Mouse (Mus musculus) CH12.LX (cell line): ENCODE results near the gene Polh. TPM values are rescaled to one million over a fixed set of nuclear protein-coding genes. Genes with fewer than 3 reads are reported as not detected.
A peak's percentile ranks its signal among the peaks of the same experiment; 100 is the strongest.

Experiments used
- DNase-seq: peaks from one replicate; pipeline ENCODE4 v3.0.0-alpha.2; 2013; ENCODE audit errors: extremely low read depth
- H3K27ac ChIP-seq: 2 replicates; pipeline ENCODE4 v1.5.1; 2012; ENCODE audit warnings: low read depth, mild to moderate bottlenecking, control low read depth, moderate library complexity; ENCODE audit not compliant: insufficient read depth
- H3K27me3 ChIP-seq: replicated peaks from 2 replicates; pipeline ENCODE3; 2012; ENCODE audit warnings: inconsistent platforms
- H3K36me3 ChIP-seq, 2 experiments: replicated peaks in 1 of 2; 2 replicates each; pipeline versions ENCODE3 to v1.6.1; 2012; ENCODE audit warnings: inconsistent platforms in 1 of 2, low read length in 1 of 2, mild to moderate bottlenecking in 1 of 2, mixed read lengths in 1 of 2, moderate library complexity in 1 of 2; ENCODE audit not compliant: control insufficient read depth in 1 of 2, insufficient read depth in 1 of 2
- H3K4me1 ChIP-seq, 2 experiments: 2 replicates each; pipeline ENCODE4 v1.6.1; 2012; ENCODE audit warnings: inconsistent platforms in 1 of 2, moderate library complexity in 1 of 2; ENCODE audit not compliant: insufficient read depth in 2 of 2, control insufficient read depth in 1 of 2
- H3K4me2 ChIP-seq: 2 replicates; pipeline ENCODE4 v1.6.1; 2012; ENCODE audit warnings: low read depth, mild to moderate bottlenecking, control low read depth; ENCODE audit not compliant: poor library complexity, insufficient read depth, severe bottlenecking
- H3K4me3 ChIP-seq, 3 experiments: fragments of 150-350 bp in 1 of 3; sonication (generic) in 1 of 3; replicated peaks in 1 of 3; 2 replicates each; pipeline versions ENCODE3 to v1.5.1; 2011 to 2012; ENCODE audit warnings: low read depth in 2 of 3, low read length in 2 of 3, mild to moderate bottlenecking in 2 of 3, moderate library complexity in 2 of 3, control low read depth in 1 of 3, improper control_type of control experiment in 1 of 3, inconsistent platforms in 1 of 3, mixed read lengths in 1 of 3; ENCODE audit not compliant: poor library complexity in 1 of 3
- H3K79me2 ChIP-seq: replicated peaks from 2 replicates; pipeline ENCODE4 v1.6.1; 2012; ENCODE audit warnings: mild to moderate bottlenecking, moderate library complexity; ENCODE audit not compliant: control insufficient read depth, poor library complexity, insufficient read depth, severe bottlenecking; ENCODE audit errors: extremely low read depth
- H3K9ac ChIP-seq: 2 replicates; pipeline ENCODE4 v1.6.1; 2012; ENCODE audit warnings: low read depth, mild to moderate bottlenecking, control low read depth, moderate library complexity; ENCODE audit not compliant: insufficient read depth
- H3K9me3 ChIP-seq: replicated peaks from 2 replicates; pipeline ENCODE3; 2012; ENCODE audit warnings: low read length, inconsistent platforms, mixed read lengths
- BHLHE40 ChIP-seq: IDR thresholded peaks from 2 replicates; pipeline ENCODE4 v1.6.1; 2011; ENCODE audit warnings: mild to moderate bottlenecking, low read depth, low read length, improper control_type of control experiment
- CHD2 ChIP-seq: IDR thresholded peaks from 2 replicates; pipeline ENCODE4 v1.6.1; 2011; ENCODE audit warnings: low read length, improper control_type of control experiment
- CTCF ChIP-seq, 2 experiments: IDR thresholded peaks in 1 of 2; conservative IDR thresholded peaks in 1 of 2; 2 replicates each; pipeline ENCODE4 v1.5.1; 2011 to 2012; ENCODE audit warnings: low read depth in 2 of 2, low read length in 2 of 2, improper control_type of control experiment in 1 of 2, inconsistent platforms in 1 of 2, mild to moderate bottlenecking in 1 of 2, moderate library complexity in 1 of 2
- E2F4 ChIP-seq: IDR thresholded peaks from 2 replicates; pipeline ENCODE4 v1.6.1; 2011; ENCODE audit warnings: low read depth, low read length, improper control_type of control experiment; ENCODE audit not compliant: insufficient replicate concordance
- EP300 ChIP-seq: IDR thresholded peaks from 2 replicates; pipeline ENCODE4 v1.6.1; 2011; ENCODE audit warnings: low read length, improper control_type of control experiment
- ETS1 ChIP-seq: conservative IDR thresholded peaks from 2 replicates; pipeline ENCODE4 v1.6.1; 2012; ENCODE audit warnings: low read depth, mild to moderate bottlenecking, inconsistent platforms, low read length, improper control_type of control experiment, moderate library complexity
- GABPA ChIP-seq: IDR thresholded peaks from 2 replicates; pipeline ENCODE4 v1.6.1; 2012; ENCODE audit warnings: low read depth, low read length, improper control_type of control experiment, inconsistent platforms; ENCODE audit not compliant: insufficient replicate concordance
- IRF4 ChIP-seq: IDR thresholded peaks from 2 replicates; pipeline ENCODE4 v1.6.1; 2014; ENCODE audit warnings: low read depth, mild to moderate bottlenecking, inconsistent platforms, low read length, improper control_type of control experiment
- KAT2A ChIP-seq: IDR thresholded peaks from 2 replicates; pipeline ENCODE4 v1.6.1; 2012; ENCODE audit warnings: low read length, improper control_type of control experiment, inconsistent platforms; ENCODE audit not compliant: insufficient replicate concordance
- MAX ChIP-seq: IDR thresholded peaks from 2 replicates; pipeline ENCODE4 v1.6.1; 2011; ENCODE audit warnings: low read length, improper control_type of control experiment
- MAZ ChIP-seq: IDR thresholded peaks from 2 replicates; pipeline ENCODE4 v1.6.1; 2012; ENCODE audit warnings: low read depth, mild to moderate bottlenecking, inconsistent platforms, low read length, improper control_type of control experiment, moderate library complexity
- MXI1 ChIP-seq: IDR thresholded peaks from 2 replicates; pipeline ENCODE4 v1.6.1; 2011; ENCODE audit warnings: mild to moderate bottlenecking, low read depth, low read length, improper control_type of control experiment
- POLR2A ChIP-seq: IDR thresholded peaks from 2 replicates; pipeline ENCODE4 v1.6.1; 2011; ENCODE audit warnings: low read depth, mild to moderate bottlenecking, improper control_type of control experiment, low read length
- POLR2AphosphoS2 ChIP-seq: IDR thresholded peaks from 2 replicates; pipeline ENCODE4 v1.6.1; 2011; ENCODE audit warnings: low read depth, low read length, improper control_type of control experiment
- RAD21 ChIP-seq: IDR thresholded peaks from 2 replicates; pipeline ENCODE4 v1.6.1; 2011; ENCODE audit warnings: low read depth, mild to moderate bottlenecking, low read length, improper control_type of control experiment, moderate library complexity
- SIN3A ChIP-seq: IDR thresholded peaks from 2 replicates; pipeline ENCODE4 v1.6.1; 2012; ENCODE audit warnings: low read length, improper control_type of control experiment, inconsistent platforms
- SMC3 ChIP-seq: IDR thresholded peaks from 2 replicates; pipeline ENCODE4 v1.6.1; 2011; ENCODE audit warnings: low read depth, low read length, improper control_type of control experiment
- UBTF ChIP-seq: IDR thresholded peaks from 2 replicates; pipeline ENCODE4 v1.6.1; 2012; ENCODE audit warnings: low read depth, mild to moderate bottlenecking, inconsistent platforms, low read length, improper control_type of control experiment, moderate library complexity
- USF2 ChIP-seq: conservative IDR thresholded peaks from 2 replicates; pipeline ENCODE4 v1.6.1; 2011; ENCODE audit warnings: low read depth, low read length, improper control_type of control experiment
- ZC3H11A ChIP-seq: IDR thresholded peaks from 2 replicates; pipeline ENCODE4 v1.6.1; 2012; ENCODE audit warnings: low read depth, mild to moderate bottlenecking, inconsistent platforms, low read length, improper control_type of control experiment
- ZKSCAN1 ChIP-seq: IDR thresholded peaks from 2 replicates; pipeline ENCODE4 v1.6.1; 2012; ENCODE audit warnings: low read depth, inconsistent platforms, low read length, improper control_type of control experiment, borderline replicate concordance
- dilution Hi-C: fragments of 300-500 bp; cut with MboI; formaldehyde crosslinking; loops from 2 replicates; pipeline ENCODE4 v1.14.3; 2020; ENCODE audit warnings: low sequenced_read_pairs; ENCODE audit not compliant: extremely low pct_unique_long_range_greater_than_20kb, extremely low pct_ligation_motif_present
- in situ Hi-C: fragments of 300-500 bp; cut with MboI; formaldehyde crosslinking; loops from 3 replicates; pipeline ENCODE4 v1.14.3; 2019; ENCODE audit warnings: low sequenced_read_pairs, low pct_ligation_motif_present, low pct_unique_long_range_greater_than_20kb, mixed read lengths
- polyA plus RNA-seq: library from polyadenylated mRNA; unstranded; fragments of >175 nt; gene quantifications from 2 replicates; pipeline ENCODE4 v1.2.1, GENCODE M21; 2012; ENCODE audit warnings: low read depth; ENCODE audit not compliant: insufficient read length
- total RNA-seq, 2 experiments: library from RNA; depleted of rRNA; stranded (reverse); fragments of 300-350 nt in 1 of 2; fragments of >200 nt in 1 of 2; gene quantifications; 2 replicates each; pipeline ENCODE4 v1.2.3; 2012 to 2014

The Polh gene
- total and polyA plus RNA-seq, 3 experiments, result 23.1 to 40.4 (median 36.0) TPM

DNA sequence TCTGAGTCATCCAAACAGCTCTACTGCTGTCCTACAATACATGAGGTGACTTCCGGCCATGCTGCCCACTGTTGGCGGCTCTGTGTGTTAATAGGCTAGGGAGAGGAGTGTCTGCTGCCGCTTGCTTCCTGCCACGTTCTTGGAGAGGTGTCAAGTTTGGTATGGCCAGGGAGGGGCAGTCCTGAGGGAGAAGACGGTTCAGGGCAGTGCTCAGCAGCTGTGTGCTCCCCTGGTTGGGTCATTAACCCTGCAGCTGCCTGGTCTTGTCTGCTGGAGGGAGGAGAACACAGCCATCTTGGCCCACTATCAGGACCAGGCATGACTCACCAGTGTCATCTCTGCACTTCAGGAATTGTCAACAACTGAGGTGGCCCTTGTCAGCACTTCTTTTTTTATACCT lies 34.1 kb downstream of the Polh start:
- peaks cover 83 to 93% of the 10 kb centered on the region in 2 experiments for H3K36me3 ChIP-seq
- H3K4me1 ChIP-seq, result peaks cover 8 to 16% of the 10 kb centered on the region in 2 experiments
- no peaks in the 10 kb centered on the region for H3K27me3 ChIP-seq
- H3K79me2 ChIP-seq, result peaks cover 4% of the 10 kb centered on the region; the same call in 1 of the 2 replicates
- DNase-seq, result no peak
- dilution Hi-C loops (no loop called here), in situ Hi-C loops (no loop called here)
- H3K4me2 ChIP-seq, result no peak overlapping the region
- no peak for TF ChIP-seq ZKSCAN1
- no peak for TF ChIP-seq RAD21
- TF ChIP-seq POLR2A, result no peak
- no peak for TF ChIP-seq IRF4
- no peak for TF ChIP-seq BHLHE40
- no peak for TF ChIP-seq MAZ
- TF ChIP-seq E2F4, result no peak
- TF ChIP-seq CHD2, result no peak
- TF ChIP-seq SIN3A, result no peak
- TF ChIP-seq CTCF (conservative IDR thresholded peaks at IDR 0.05 in 1 of 2, IDR thresholded peaks at IDR 0.05 in 1 of 2; ENCODE audit: low read depth in 2 of 2, low read length in 2 of 2), result no peak
- no peak for TF ChIP-seq KAT2A
- TF ChIP-seq MAX, result no peak
- TF ChIP-seq ZC3H11A, result no peak
- TF ChIP-seq UBTF, result no peak
- TF ChIP-seq USF2, result no peak
- TF ChIP-seq ETS1, result no peak
- no peak overlapping the region for H3K27ac ChIP-seq
- no peaks in the 10 kb centered on the region for H3K9me3 ChIP-seq
- H3K9ac ChIP-seq, result no peak overlapping the region
- no peak overlapping the region for H3K4me3 ChIP-seq

GRCm38 (mm10) chr17:46167014-46167413 lies 35.4 kb downstream of the Polh start:
- no peak overlapping the region for H3K4me3 ChIP-seq
- H3K9ac ChIP-seq, result no peak overlapping the region
- peaks cover 16 to 19% of the 10 kb centered on the region in 2 experiments for H3K4me1 ChIP-seq
- DNase-seq, result no peak
- in situ Hi-C loops (no loop called here), dilution Hi-C loops (no loop called here)
- no peaks in the 10 kb centered on the region for H3K27me3 ChIP-seq
- no peak overlapping the region for H3K4me2 ChIP-seq
- TF ChIP-seq CHD2 (no peak), BHLHE40 (no peak), USF2 (no peak), POLR2AphosphoS2 (no peak), GABPA (no peak), RAD21 (peak; percentile 39), CTCF (conservative IDR thresholded peaks at IDR 0.05 in 1 of 2, IDR thresholded peaks at IDR 0.05 in 1 of 2; ENCODE audit: low read depth in 2 of 2, low read length in 2 of 2) (peak in 1 of 2 experiments; percentile 54; a peak in 2 of 4 replicates), SMC3 (peak; percentile 28; the same call in 1 of the 2 replicates), MXI1 (no peak), EP300 (no peak)
- no peaks in the 10 kb centered on the region for H3K9me3 ChIP-seq
- H3K27ac ChIP-seq, result no peak overlapping the region
- H3K36me3 ChIP-seq, result peaks cover 74 to 80% of the 10 kb centered on the region in 2 experiments
- H3K79me2 ChIP-seq, result peaks cover 5% of the 10 kb centered on the region; the same call in 1 of the 2 replicates
